Mouse (Mus musculus): ENCODE data around the gene Zcchc24.
"Not testable (repeated sequence)": the region's sequence is repeated elsewhere in the genome, so short reads cannot be mapped to it uniquely, and the experiment has no call there.

The Zcchc24 gene

GRCm38 (mm10) chr14:25768915-25769625 is at the start of gene Zcchc24:
TSS of gene Zcchc24 (minus strand) at chr14:25769039.
- peak; percentile 39 for DNase-seq (ENCODE audit: low spot score)

- DNase-seq (ENCODE audit: low spot score), result no peak
These were observed 47.6 kb upstream of the Zcchc24 start for GRCm38 (mm10) chr14:25816416-25816815.

GRCm38 (mm10) chr14:25814140-25814539 is 45.3 kb upstream of the Zcchc24 start:
- DNase-seq (ENCODE audit: low spot score), result no peak

GRCm38 (mm10) chr14:25811026-25811425 is 42.2 kb upstream of the Zcchc24 start:
- not testable (repeated sequence) for DNase-seq (ENCODE audit: low spot score)

- no peak for DNase-seq (ENCODE audit: low spot score)
These were observed 37.7 kb upstream of the Zcchc24 start for GRCm38 (mm10) chr14:25806561-25806960.

- no peak for DNase-seq (ENCODE audit: low spot score)
These were observed 37.0 kb upstream of the Zcchc24 start for GRCm38 (mm10) chr14:25805871-25806270.

- no peak for DNase-seq (ENCODE audit: low spot score)
These were observed 34.5 kb upstream of the Zcchc24 start for GRCm38 (mm10) chr14:25803246-25803809.

GRCm38 (mm10) chr14:25802511-25802910 is 33.7 kb upstream of the Zcchc24 start:
- no peak for DNase-seq (ENCODE audit: low spot score)

- DNase-seq (ENCODE audit: low spot score), result peak; percentile 28
These were observed 31.5 kb upstream of the Zcchc24 start for GRCm38 (mm10) chr14:25800166-25800960.

GRCm38 (mm10) chr14:25796619-25797018 is 27.8 kb upstream of the Zcchc24 start:
- DNase-seq (ENCODE audit: low spot score), result no peak

- DNase-seq (ENCODE audit: low spot score), result no peak
These were observed 26.8 kb upstream of the Zcchc24 start for GRCm38 (mm10) chr14:25795561-25796174.

GRCm38 (mm10) chr14:25795067-25795466 is 26.2 kb upstream of the Zcchc24 start:
- DNase-seq (ENCODE audit: low spot score), result no peak

GRCm38 (mm10) chr14:25794331-25794730 is 25.5 kb upstream of the Zcchc24 start:
- DNase-seq (ENCODE audit: low spot score), result no peak

GRCm38 (mm10) chr14:25790768-25791302 is 22.0 kb upstream of the Zcchc24 start:
- DNase-seq (ENCODE audit: low spot score), result no peak

GRCm38 (mm10) chr14:25789946-25790345 is 21.1 kb upstream of the Zcchc24 start:
- DNase-seq (ENCODE audit: low spot score), result no peak

GRCm38 (mm10) chr14:25789207-25789606 is 20.4 kb upstream of the Zcchc24 start:
- DNase-seq (ENCODE audit: low spot score), result no peak

- no peak for DNase-seq (ENCODE audit: low spot score)
These were observed 19.4 kb upstream of the Zcchc24 start for GRCm38 (mm10) chr14:25788201-25788600.

- DNase-seq (ENCODE audit: low spot score), result no peak
These were observed 18.6 kb upstream of the Zcchc24 start for GRCm38 (mm10) chr14:25787387-25787910.

GRCm38 (mm10) chr14:25786959-25787358 is 18.1 kb upstream of the Zcchc24 start:
- no peak for DNase-seq (ENCODE audit: low spot score)

- DNase-seq (ENCODE audit: low spot score), result no peak
These were observed 16.4 kb upstream of the Zcchc24 start for GRCm38 (mm10) chr14:25785210-25785609.

GRCm38 (mm10) chr14:25783220-25783619 is 14.4 kb upstream of the Zcchc24 start:
- DNase-seq (ENCODE audit: low spot score), result no peak

GRCm38 (mm10) chr14:25780601-25781000 is 11.8 kb upstream of the Zcchc24 start:
- no peak for DNase-seq (ENCODE audit: low spot score)

Data from c-Kit-positive CD71-positive TER-119-positive erythroid progenitor cells, embryonic 14.5 days (primary cell).